ENCODE assay signal across 8 mouse cellular contexts in the genomic region with DNA sequence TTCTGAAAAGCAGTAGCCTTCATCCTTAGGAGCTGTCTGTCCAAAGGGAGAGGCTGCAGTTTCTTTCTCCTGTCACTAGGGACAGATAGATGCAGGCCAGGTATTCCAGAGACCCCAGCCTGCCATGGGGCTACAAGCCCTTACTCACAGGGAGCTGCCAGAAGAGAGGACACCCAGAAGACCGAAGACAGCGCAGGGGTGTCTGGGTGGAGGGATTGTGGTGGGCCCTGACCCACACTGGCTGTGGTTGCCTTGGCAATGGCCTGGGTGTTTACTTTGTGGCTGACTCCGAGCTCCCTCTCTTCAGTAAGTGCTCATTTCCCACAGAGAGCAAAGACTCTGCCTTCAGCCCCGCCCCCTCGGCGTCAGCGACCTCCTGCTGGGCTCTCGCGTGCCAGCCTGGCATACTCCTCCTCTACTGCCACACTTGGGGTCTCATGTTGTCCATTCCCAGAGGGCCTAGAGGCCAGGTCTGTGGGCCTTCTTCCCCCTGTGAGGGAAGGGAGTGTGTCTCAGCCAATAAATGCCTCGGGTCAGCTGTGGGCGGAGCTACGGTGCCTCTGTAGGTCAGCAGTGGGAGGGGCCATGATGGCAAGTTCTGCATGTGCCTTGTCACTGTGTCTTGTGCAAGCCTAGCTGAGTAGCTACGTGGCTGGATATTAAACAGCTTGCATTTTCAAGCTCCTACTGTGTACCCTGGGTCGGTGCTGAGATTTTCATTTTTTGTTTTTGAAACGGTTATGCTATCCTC. TPM values are rescaled to one million over a fixed set of nuclear protein-coding genes. Genes with fewer than 3 reads are reported as not detected.
DNase-seq lines count a peak whose midpoint lies in the region; ATAC-seq lines count a peak whose summit lies in the region.

No protein-coding gene starts in this region.

- peak overlapping the region; percentile 34; the same call in 1 of the 2 replicates for H3K9ac ChIP-seq in lung, embryonic 15.5 days

- H3K4me1 ChIP-seq in lung, embryonic 15.5 days = peaks cover 59% of the 10 kb centered on the region

- peak; percentile 96 for DNase-seq in A20 (ENCODE audit: low read depth, low spot score)
- peak; percentile 92 for DNase-seq in ZHBTc4 (ENCODE audit: low read depth, low spot score)
- DNase-seq in embryo, embryonic 11.5 days (ENCODE audit: low read depth, low spot score) = peak; percentile 75
- DNase-seq in heart, adult 18-20 months = peak; percentile 90 to 92
- peak; percentile 92 for DNase-seq in kidney, adult 18-20 months
- peak; percentile 82 for DNase-seq in urinary bladder, adult 2 months (ENCODE audit: low spot score)

- peak; percentile 74 for ATAC-seq in lung, embryonic 15.5 days (ENCODE audit: borderline replicate concordance, extremely low read depth, low FRiP score, low TSS enrichment)
- ATAC-seq in neutrophil, adult 5-6 weeks (ENCODE audit: extremely low read depth, insufficient number of reproducible peaks, low FRiP score, poor library complexity, severe bottlenecking) = peak; percentile 80

- peak overlapping the region; percentile 95 for H3K27ac ChIP-seq in lung, embryonic 15.5 days

- H3K9me3 ChIP-seq in lung, embryonic 15.5 days = no peaks in the 10 kb centered on the region

- H3K4me2 ChIP-seq in lung, embryonic 15.5 days = peak overlapping the region; percentile 62

- 2% methylated on average over 15 of the region's 15 CpGs for WGBS in lung, embryonic 15.5 days

- no peaks in the 10 kb centered on the region for H3K27me3 ChIP-seq in lung, embryonic 15.5 days

- peak overlapping the region; percentile 41 for H3K4me3 ChIP-seq in lung, embryonic 15.5 days

- no peaks in the 10 kb centered on the region for H3K36me3 ChIP-seq in lung, embryonic 15.5 days

RNA-seq across cellular contexts. Expression of gene Arhgap23, which starts 19.5 kb away (rescaled TPM):
- total RNA-seq in heart, adult 18-20 months (2021) = 10 to 100 TPM; 12.5 to 13.5 TPM
- polyA plus RNA-seq in lung, embryonic 15.5 days (2015; fragmentation: Nextera tagmentation; extraction: Ambion mirVana) = 7.0 and 7.4 TPM in 2 replicates
- 8.8 and 10.5 TPM in 2 replicates for total RNA-seq in neutrophil, adult 5-6 weeks (2017)
- 26.0 and 33.0 TPM in 2 replicates for polyA plus RNA-seq in urinary bladder, adult 2 months (2012; rRNA removed)

Comparison
In these comparisons a context has a peak if more than half of its experiments do, and no peak if none do; other contexts are left out.
1. Peak in every context shown above with its lines: DNase-seq, ATAC-seq, H3K4me3 ChIP-seq and H3K27ac ChIP-seq.